Mouse (Mus musculus) CD8-positive naive resting alpha-beta T cell, adult 2 months (primary cell): Measurements from ENCODE around the gene Chst4.
A peak's percentile ranks its signal among the peaks of the same experiment; 100 is the strongest.
"Not testable (repeated sequence)": the region's sequence is repeated elsewhere in the genome, so short reads cannot be mapped to it uniquely, and the experiment has no call there.

Experiments
- DNase-seq, 2 experiments: peaks; one replicate each; pipeline ENCODE4 v3.0.0; 2022; ENCODE audit warnings: low read depth in 2 of 2, low spot score in 2 of 2

Gene Chst4

DNA sequence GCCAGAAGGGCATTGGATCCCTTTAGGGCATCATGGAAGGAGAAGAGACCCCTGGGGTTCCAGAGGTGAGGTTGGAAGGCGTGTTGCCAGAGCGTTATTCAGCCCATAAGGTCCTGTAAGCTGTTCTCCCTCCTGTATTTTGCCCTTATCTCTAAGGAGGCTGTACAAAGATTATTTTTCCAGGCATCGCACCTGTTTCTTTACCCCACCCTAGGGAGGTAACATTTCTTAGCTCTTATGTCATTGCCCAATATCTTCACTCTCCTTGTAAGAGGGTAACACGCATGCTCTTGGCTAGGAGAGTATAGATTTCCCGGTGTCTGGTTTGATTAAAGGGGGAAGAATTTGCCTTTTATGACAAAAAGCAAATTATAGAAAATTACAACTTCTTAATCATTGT lies at the start of gene Chst4:
Gene Chst4 (minus strand): TSS at position 82 of the 400 bp plus-strand sequence.
- DNase-seq = no peak

DNA sequence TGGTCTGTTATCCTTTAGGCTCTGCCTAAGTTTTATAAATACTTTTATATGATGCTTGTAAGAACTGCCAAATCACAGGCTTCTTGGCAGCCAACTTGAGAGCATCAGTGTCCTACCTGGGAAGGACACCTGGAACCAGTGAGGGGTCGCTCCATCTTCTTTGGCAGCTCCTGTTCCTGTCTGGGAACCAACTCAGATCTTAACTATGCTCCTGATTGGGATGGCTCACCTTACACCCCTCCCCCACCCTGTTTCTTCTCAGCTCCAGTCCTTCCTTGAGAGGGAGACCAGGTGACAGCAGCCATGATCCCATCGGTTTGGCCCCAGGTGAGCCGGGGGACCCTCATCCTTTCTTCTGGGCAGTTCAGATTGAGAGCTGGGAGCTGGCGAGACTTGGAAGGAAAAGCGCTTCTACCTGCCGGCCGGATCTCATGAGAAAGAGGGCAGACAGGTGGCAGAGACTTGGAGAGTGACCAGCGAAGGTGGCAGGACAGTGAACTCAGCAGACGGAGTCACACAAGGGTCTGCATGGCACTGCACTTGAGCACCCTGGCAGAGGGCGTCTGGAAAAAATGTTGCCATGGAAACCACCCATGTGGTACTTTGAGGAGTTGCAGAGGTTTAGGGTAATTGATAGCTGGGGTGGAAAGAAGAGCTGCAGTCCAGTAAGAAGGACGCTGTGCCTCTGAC lies 43.0 kb upstream of the Chst4 start:
- no peak for DNase-seq

DNA sequence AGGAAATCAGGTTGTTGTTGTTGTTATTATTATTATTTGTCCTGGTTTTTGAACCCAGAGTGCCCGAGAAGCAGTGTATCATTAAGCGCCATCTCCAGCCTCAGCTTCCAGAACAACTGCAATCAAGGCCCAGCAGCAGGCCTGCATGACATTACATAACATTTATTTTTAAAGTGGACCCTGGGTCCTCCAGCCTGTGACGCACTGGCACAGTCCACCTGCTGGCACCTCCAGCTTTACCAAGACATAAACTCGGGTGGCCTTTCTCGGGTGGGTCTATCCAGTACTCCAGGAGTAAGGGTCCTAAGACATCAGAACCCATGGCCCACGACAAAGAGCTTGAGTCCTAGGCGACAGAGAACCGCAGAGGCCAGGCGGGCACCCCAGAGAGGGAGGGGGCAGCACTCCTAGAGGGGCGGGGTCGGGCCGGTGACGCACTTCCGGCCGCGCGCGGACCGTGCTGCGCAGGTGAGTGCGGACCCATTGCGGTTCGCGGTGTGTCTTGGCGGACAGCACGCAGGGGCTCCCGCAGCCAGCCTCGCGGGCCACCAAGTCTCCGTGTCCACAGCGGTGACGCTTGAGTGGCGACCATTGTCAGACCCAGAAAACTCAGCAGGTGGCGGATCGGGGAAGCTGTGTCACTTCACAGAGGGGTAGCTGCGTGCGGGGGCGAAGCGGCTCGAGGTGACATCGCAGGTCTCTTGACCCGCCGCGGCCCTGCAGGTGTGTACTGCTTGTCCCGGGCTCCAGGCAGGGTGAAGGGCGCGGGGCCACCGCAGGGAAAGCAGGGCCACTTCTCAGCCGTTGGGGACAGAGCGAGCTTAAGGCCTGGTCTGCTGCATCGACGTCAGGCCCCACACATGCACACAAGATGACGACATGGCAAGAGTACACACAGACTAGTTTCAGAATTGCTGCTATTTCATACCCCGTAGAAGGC lies 40.0 kb upstream of the Chst4 start, which contains the start of gene Zfp612:
Gene Zfp612 (plus strand): TSS at position 465 of the 940 bp plus-strand sequence.
- DNase-seq = peak in 1 of 2 experiments; percentile 6

DNA sequence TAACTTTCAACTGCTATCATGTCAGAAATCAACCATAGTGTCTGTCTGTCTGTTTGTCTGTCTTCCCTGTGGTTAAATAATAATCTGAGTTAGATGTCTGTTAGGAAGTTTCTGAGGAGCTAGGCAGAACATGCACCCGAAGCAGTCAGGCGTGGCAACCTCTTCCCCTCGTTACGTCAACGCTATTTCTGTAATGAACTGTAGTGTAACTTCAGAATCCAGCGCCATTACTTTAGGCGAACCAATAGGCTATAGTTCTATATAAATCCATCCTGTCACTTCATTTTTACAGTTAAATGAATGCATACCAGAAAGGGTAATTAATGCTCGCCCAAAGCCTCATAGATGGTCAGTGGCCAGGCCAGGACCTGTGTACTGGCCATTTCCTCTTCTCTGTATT lies 35.0 kb upstream of the Chst4 start:
- DNase-seq = no peak

DNA sequence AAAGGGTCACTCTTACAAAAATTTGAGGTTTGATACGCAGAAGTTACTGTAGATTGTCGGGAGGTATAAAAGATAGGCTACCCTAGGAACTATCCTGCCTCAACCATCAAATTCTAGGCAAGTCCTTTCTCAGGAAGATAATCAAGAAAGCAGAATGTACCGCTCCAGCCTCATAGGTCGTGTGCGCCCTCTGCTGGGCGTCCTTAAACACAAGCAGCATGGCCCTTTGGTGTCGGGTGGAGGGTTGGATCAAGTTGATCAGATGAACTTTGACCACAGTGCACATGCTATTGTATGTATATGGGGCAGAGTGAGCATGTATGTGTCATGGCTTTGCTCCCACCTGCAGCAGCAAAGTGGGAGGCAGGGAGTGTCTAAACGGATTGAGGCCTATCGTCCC lies 32.1 kb upstream of the Chst4 start:
- DNase-seq = no peak

DNA sequence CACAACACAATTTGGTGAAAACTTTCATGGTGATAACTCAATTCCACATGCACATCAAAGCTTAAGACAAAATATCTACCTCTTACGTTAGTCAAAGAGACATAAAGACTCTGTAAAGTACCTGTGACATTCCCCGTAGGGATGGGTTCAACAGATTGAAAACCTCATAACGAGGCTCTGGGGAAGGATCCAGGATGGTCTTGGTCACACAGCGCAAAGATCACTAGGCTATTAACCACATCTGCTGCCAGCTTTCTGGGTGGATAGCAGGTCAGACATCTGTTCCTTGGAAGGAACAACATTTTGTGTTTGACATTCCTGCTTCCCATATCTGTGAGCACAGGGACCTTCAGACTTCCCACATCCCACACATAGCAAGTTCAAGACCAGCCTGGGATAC lies 30.2 kb upstream of the Chst4 start:
- no peak for DNase-seq

DNA sequence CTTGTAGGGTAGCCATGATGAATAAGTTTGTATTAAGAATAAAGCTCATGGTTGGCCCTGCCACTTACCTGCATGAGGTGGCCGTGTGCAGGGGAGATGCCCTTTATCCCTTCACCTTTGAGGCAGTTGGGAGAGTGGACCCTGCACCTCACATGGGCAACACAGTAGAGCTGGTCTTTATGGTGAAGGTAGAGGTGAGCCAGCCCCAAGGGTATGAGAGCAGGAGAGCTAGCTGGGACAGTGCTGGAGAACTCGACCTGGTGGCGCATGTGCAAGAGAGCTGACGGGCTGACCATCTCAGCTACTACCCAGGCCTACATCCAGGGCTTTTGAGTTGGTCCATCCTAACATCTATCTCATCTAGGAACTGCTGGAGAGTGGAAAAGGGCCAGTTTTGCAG lies 26.1 kb upstream of the Chst4 start:
- no peak for DNase-seq

DNA sequence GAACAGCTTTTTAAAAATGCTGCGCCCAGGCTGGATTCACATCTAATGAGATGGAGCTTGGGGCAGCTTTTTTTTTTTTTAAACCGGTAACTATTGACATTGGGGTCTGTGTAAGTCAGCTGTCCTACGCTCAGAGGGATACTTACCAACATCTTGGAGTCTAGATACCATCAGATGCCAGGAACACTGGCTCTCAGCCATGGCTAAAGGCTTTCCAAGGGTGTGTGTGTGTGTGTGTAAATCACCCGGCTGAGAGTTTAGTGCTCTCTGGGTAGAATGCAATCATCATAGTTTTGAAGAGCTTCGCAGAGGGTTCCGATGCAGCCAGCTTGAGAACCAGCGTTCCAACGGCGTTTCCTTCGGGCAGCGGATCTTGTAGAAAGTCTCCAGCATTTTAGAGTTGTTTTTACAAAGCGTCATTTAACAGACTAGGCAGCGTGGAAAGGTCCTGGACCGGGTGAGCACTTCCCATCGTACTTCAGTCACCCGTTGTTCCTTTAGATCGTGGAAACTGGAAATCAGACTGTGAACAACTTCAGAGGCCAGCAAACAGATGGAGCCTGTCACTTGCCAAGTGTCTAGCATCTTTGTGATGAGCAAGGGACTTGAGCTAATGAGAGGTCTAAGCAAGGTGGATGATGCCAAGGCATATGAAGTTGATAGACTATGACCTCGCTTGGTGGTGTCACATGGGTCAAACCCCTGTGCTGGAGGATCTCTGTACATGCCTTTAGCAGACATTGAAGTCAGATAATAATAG lies 25.2 kb upstream of the Chst4 start:
- no peak for DNase-seq

DNA sequence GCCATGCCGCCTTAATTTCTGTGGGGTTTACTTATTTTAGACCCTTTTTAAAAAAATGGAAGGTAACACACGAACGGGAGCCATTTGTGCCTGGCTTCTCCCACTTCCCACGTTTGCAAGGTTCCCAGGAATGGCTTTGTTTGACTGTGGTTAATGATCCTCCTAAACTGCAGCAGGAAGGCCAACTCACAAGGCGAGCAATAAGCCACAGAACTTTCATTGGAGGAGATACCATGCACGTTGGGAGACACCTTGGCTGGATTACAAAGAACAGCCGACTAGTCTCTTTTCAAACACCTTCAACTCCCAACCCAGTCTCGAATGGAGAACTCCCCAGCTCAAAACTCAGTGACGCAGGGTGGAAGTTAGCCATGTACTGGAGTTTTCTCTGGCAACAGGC lies 24.6 kb upstream of the Chst4 start:
- no peak for DNase-seq

DNA sequence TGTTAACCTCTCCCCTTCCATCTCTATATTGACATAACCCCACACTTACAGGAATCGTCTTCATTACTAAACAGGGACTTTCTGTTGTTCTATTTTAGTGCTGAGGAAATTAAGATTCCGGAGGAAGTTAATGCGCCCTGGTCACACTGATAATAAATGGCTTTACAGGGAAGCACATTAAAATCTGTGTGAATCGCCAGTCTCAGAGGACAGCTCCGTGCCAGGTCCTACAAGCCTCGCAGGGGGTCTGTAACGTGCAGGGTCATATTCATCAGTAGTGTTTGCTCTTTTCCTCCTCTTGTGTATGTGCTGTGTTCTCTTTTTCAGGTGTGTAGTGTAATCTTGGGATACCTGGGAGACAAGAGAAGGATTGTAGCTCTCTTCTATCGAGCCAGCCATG lies 18.7 kb upstream of the Chst4 start:
- no peak for DNase-seq

DNA sequence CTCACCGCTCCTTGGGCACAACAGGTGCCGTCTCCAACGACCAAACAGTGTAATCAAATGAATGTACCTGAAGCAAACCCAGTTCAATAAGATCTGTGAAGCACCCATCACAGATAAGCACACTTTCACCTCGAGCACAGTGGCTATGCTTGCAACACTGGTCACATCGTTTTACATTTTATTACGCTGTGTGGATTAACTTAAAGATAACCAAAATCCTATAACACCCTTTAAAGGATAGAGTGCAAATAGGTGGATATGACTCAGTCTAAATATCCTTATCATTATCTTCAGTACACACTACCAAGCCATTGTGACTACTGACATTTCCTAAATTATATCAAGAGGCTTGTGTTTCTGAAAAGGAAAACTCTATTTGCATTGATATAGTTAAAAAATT lies 11.7 kb upstream of the Chst4 start:
- DNase-seq = no peak

DNA sequence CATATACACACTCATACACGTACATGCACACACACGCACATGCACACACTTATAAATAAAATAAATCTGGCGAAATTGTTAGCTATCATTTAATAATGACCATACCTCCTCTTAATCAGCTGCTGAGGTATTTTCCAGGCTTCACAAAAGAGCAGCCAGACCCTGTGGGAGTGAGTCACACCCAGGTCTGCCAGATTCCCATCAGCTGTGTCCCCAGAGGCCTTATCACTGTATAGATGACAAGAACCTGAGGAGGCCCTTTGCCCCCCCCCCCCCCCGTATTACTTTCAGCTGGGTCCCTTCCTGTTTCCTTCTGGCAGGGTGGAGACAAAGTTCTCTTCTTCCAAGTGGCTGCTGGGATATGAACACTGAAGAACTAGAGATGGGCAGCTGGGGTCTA lies 969 bp upstream of the Chst4 start:
- no peak for DNase-seq

DNA sequence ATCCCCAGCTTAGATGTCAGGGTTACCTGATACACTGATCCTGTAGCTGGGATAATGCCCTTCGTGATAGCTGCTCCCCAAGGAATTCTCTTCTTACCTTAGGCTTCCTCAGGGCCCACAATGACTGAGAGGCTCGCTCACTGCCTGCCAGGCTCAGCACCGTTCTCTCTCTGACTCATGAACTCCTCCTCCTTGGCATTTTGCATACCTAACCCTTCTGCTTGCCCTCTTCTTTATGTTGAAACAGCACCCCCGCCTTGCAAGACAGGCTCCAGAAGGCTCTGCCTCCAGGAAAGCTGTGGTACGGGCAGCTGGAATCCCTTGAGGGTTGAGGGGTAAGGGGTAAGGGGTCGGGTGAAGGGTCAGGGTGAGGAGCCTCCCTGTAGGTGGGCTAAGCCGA lies 324 bp downstream of the Chst4 start:
- no peak for DNase-seq

DNA sequence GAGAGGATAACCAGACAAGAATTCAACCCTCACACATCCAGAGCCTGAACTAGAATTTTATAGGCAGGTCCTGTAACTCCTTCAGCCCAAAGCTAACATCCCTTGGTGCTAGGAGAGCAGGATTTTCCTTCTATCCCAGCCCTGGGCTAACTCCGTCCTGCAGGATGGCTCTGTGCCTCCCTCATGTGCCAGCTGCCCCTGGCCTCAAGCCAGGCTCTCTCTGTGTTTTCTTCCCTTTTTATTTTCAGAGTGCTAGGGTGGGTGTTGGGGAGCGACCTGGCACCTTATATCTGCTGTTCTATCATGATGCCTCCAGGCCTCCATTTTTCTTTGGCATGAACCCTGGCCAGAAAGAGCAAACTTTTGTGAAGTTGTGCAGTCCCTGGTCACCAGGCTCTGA lies 3.4 kb downstream of the Chst4 start:
- DNase-seq = no peak

DNA sequence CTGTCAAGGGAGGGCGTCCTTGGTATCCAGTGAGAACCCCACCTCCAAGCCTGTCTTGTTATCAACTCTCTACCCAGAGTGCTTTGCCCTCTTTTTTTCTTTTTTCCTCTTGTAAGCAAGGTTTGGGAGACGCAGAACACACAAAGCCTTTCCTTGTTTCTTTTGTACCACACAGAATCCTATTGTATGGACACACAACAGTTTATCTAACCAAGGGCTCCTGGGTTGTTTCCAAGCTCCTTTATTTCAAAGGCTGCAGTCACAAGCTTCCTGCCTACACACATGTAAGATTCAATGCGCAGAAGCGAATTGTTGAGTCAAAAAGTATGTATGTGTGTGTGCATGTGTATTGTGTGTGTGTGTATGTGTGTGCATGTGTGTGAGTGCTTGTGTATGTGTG lies 5.2 kb downstream of the Chst4 start:
- DNase-seq = no peak

DNA sequence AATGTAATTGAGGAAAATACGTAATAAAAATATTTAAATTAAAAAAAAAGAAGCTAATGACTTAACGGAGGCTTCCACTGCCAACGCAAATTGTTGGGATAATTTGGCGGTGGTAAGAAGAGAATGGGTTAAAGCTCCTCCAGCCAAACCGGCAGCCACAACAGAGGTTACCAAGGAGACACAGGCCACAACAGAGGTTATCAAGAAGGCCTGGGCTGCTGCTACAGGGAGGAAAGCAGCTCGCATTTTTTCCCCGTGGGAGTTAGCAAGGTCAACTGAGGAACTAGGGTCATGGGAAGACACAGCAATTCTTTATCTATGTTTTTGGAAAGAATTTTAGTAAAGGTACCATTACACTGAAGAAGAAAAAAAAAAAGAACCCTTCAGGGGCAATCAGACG lies 5.8 kb downstream of the Chst4 start:
- not testable (repeated sequence) for DNase-seq

DNA sequence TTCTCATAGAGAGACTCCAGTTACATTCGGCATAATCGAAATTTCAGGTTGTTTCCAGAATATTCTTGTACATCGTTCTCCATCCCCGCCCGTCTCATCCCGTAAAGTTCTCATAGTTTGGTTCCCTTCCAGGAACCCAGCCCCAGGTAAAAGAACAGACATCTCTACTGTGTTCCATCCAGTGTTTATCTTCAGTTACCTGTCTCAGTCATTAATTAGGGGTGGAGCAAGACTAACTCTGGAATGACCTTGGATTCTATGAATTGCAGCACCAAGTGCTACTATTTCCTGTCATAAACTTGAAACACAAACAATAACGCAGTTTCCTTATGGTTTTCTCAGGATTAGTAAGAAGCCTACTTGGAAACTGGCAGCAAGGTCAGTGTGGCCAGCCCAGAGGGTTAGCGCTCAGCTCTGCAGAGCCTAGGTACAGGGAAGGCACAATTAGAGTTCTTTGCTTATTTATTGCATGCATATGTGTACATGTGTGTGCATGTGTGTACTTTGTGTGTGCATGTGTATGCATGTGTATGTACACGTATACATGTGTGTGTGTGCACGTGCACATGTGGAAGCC lies 16.7 kb downstream of the Chst4 start:
- DNase-seq = no peak

DNA sequence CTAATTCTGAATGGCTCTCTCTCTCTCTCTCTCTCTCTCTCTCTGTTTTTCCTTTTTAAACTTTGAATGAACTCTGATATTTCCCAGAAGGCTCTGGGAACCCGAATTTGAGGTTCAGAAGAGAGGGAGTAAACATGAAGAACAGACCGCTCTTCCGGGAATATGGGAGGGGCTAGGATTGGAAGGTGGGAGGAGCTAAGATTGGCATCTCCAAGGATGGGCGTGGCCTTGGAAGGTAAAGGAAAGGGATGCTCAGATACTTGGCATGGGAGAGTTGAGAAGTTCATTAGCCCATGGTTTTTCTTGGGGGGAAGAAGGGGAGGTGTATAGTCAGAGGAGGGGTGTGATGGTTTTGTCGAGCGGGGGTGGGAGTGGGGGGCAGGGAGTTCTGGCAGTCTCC lies 17.5 kb downstream of the Chst4 start:
- no peak for DNase-seq

DNA sequence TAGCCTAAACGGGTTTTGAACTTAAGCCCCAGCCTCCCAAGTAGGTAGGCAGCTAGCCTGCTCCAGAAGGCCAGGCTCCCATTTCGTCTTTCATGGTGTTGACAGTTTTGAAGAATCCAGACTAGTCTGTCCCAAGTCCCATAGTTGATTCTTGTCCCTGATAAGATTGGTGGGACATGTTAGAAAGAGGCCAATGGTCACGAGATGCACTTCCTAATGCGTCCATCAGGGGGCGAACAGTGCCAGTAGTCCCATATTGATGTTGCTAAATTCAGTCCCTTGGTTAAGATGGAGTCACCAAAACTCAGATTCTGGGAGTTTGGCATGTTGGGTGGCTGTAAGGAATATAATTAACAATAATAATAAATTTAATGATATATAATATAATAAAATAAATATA lies 28.7 kb downstream of the Chst4 start:
- DNase-seq = peak in 1 of 2 experiments; percentile 2

DNA sequence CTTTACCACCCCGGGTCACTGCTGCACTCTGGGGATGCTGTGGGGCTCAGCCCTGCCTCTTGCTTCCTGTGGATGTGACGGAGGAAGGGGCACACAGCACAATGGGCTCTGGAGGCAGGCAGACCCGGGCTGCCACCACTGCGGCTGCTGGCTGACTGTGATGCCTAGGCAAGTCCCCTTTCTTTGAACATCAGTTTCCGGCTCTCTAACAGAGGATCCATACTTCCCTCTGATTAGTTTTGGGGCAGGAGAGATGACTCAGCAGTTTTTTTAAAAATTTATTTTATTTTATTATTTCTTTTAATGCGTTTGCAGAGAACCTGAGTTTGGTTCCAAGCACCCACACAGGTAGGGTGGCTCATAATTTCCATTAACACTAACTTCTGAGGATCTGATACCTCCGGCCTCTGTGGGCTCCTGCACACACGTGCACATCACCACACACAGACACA lies 30.5 kb downstream of the Chst4 start:
- DNase-seq = no peak
